Mouse (Mus musculus) lung, embryonic 16.5 days (tissue): ENCODE results near the gene Rpl36al. TPM values are rescaled to one million over a fixed set of nuclear protein-coding genes. Genes with fewer than 3 reads are reported as not detected.

ENCODE experiments used
- ATAC-seq: fragments of 200-750 bp; cut with Nextera tagmentation; 2 replicates; pipeline ENCODE4 v1.8.0; 2017; ENCODE audit warnings: low read depth, mild to moderate bottlenecking, moderate library complexity
- H3K27ac ChIP-seq: fragments of 300-500 bp; sonication (generic); 2 replicates; pipeline ENCODE4 v1.5.1; 2014; ENCODE audit warnings: mild to moderate bottlenecking, control low read depth, low read length
- H3K27me3 ChIP-seq: fragments of 300-500 bp; sonication (generic); 2 replicates; pipeline ENCODE4 v1.6.1; 2014; ENCODE audit warnings: low read depth, low read length, mixed read lengths; ENCODE audit not compliant: control insufficient read depth, insufficient read depth
- H3K36me3 ChIP-seq: fragments of 300-500 bp; sonication (generic); 2 replicates; pipeline ENCODE4 v1.6.1; 2014; ENCODE audit warnings: low read length; ENCODE audit not compliant: control insufficient read depth, insufficient read depth
- H3K4me1 ChIP-seq: fragments of 300-500 bp; sonication (generic); replicated peaks from 2 replicates; pipeline ENCODE4 v1.6.1; 2014; ENCODE audit warnings: low read length, mixed read lengths; ENCODE audit not compliant: control insufficient read depth, insufficient read depth
- H3K4me2 ChIP-seq: fragments of 300-500 bp; sonication (generic); 2 replicates; pipeline ENCODE4 v1.6.1; 2014; ENCODE audit warnings: low read depth, low read length, control low read depth
- H3K4me3 ChIP-seq: fragments of 300-500 bp; sonication (generic); 2 replicates; pipeline ENCODE4 v1.5.1; 2014; ENCODE audit warnings: mild to moderate bottlenecking, low read length, control low read depth
- H3K9ac ChIP-seq: fragments of 300-500 bp; sonication (generic); 2 replicates; pipeline ENCODE4 v1.6.1; 2014; ENCODE audit warnings: low read length, control low read depth
- H3K9me3 ChIP-seq: fragments of 300-500 bp; sonication (generic); 2 replicates; pipeline ENCODE4 v1.6.1; 2016; ENCODE audit warnings: low read length; ENCODE audit not compliant: control insufficient read depth
- WGBS: fragments of 180-500 bp; shearing (Covaris S2); extraction: QIAGEN DNeasy Blood & Tissue Kit; methylation state at CpG from one replicate; pipeline ENCODE4 v1.1.7; 2014; 5-methylcytosine and 5-hydroxymethylcytosine counted together
- polyA plus RNA-seq: library from polyadenylated mRNA; unstranded; fragments of >200 nt; fragmentation: Nextera tagmentation; extraction: Ambion mirVana; gene quantifications from 2 replicates; pipeline ENCODE4 v1.2.1, GENCODE M21; 2015

Rpl36al gene
- polyA plus RNA-seq, 1 experiment from 2014 or later, result 530 TPM

DNA sequence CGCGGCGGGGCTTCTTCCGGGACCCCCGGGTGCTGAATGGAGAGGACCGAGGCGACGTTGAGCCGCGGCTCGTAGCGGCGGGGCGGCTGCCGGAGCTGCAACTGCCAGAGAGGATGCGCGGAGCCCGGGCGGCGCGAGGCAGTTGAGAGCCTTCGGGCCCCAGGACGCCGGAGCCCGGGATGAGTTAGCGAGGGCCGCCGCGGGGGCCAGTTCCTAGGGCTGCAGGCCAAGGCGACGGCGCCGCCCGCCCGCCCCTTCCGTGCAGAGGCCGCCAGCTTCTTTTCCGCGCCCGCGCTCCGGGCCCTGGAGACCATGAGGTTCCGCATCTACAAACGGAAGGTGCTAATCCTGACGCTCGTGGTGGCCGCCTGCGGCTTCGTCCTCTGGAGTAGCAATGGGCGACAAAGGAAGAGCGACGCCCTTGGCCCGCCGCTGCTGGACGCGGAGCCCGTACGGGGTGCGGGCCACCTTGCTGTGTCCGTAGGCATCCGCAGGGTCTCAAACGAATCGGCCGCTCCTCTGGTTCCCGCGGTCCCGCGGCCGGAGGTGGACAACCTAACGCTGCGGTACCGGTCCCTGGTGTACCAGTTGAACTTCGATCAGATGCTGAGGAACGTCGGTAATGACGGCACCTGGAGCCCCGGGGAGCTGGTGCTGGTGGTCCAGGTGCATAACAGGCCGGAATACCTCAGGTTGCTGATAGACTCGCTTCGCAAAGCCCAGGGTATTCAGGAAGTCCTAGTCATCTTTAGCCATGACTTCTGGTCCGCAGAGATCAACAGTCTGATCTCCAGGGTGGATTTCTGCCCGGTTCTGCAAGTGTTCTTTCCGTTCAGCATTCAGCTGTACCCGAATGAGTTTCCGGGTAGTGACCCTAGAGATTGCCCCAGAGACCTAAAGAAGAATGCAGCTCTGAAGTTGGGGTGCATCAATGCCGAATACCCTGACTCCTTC, 736 bp upstream of the Rpl36al start:
- H3K9me3 ChIP-seq, result no peaks in the 10 kb centered on the region
- peak; percentile 65 for ATAC-seq

GRCm38 (mm10) chr12:69181800-69182199, 2.1 kb downstream of the Rpl36al start:
- peaks cover 7% of the 10 kb centered on the region for H3K36me3 ChIP-seq
- no peak for ATAC-seq
- no peak overlapping the region for H3K9ac ChIP-seq
- WGBS, result 84% methylated on average over 4 of the region's 4 CpGs
- no peak overlapping the region for H3K4me2 ChIP-seq
- H3K27me3 ChIP-seq, result no peaks in the 10 kb centered on the region
- peaks cover 17% of the 10 kb centered on the region for H3K4me1 ChIP-seq
- no peaks in the 10 kb centered on the region for H3K9me3 ChIP-seq
- H3K4me3 ChIP-seq, result no peak overlapping the region
- H3K27ac ChIP-seq, result no peak overlapping the region

More for the DNA sequence above, 736 bp upstream of the Rpl36al start:
- H3K27me3 ChIP-seq, result no peaks in the 10 kb centered on the region
- H3K36me3 ChIP-seq, result peaks cover 16% of the 10 kb centered on the region
- WGBS, result 1% methylated on average over 74 of the region's 86 CpGs
- peaks cover 23% of the 10 kb centered on the region for H3K4me1 ChIP-seq
- H3K9ac ChIP-seq, result peak overlapping the region; percentile 93
- peak overlapping the region; percentile 90 for H3K4me3 ChIP-seq
- H3K4me2 ChIP-seq, result peak overlapping the region; percentile 98
- H3K27ac ChIP-seq, result peak overlapping the region; percentile 91

- no peak overlapping the region for H3K27ac ChIP-seq
These were observed 4.5 kb downstream of the Rpl36al start for GRCm38 (mm10) chr12:69179371-69179770.

GRCm38 (mm10) chr12:69177526-69177925, 6.4 kb downstream of the Rpl36al start:
- peaks cover 24% of the 10 kb centered on the region for H3K36me3 ChIP-seq
- ATAC-seq, result no peak
- H3K4me1 ChIP-seq, result no peaks in the 10 kb centered on the region
- H3K9ac ChIP-seq, result no peak overlapping the region
- no peak overlapping the region for H3K4me2 ChIP-seq
- no peak overlapping the region for H3K4me3 ChIP-seq
- H3K9me3 ChIP-seq, result no peaks in the 10 kb centered on the region
- H3K27me3 ChIP-seq, result no peaks in the 10 kb centered on the region
- H3K27ac ChIP-seq, result no peak overlapping the region
- 79% methylated on average over 3 of the region's 3 CpGs for WGBS

More at GRCm38 (mm10) chr12:69179371-69179770, 4.5 kb downstream of the Rpl36al start:
- peaks cover 5% of the 10 kb centered on the region; the same call in 1 of the 2 replicates for H3K4me1 ChIP-seq
- no peak for ATAC-seq
- H3K36me3 ChIP-seq, result peaks cover 19% of the 10 kb centered on the region
- no peak overlapping the region for H3K4me3 ChIP-seq
- H3K9me3 ChIP-seq, result no peaks in the 10 kb centered on the region
- H3K9ac ChIP-seq, result no peak overlapping the region
- no peak overlapping the region for H3K4me2 ChIP-seq
- H3K27me3 ChIP-seq, result no peaks in the 10 kb centered on the region
- WGBS, result 68% methylated on average over 12 of the region's 12 CpGs

- no peak for ATAC-seq
- Histone ChIP-seq H3K4me1 (no peaks in the 10 kb centered on the region), H3K4me2 (no peak overlapping the region), H3K4me3 (no peak overlapping the region), H3K36me3 (peaks cover 18% of the 10 kb centered on the region), H3K27ac (no peak overlapping the region), H3K27me3 (no peaks in the 10 kb centered on the region), H3K9me3 (no peaks in the 10 kb centered on the region), H3K9ac (no peak overlapping the region)
- 84% methylated on average over 3 of the region's 3 CpGs for WGBS
These were observed 7.9 kb downstream of the Rpl36al start for GRCm38 (mm10) chr12:69175975-69176374.

- H3K4me2 ChIP-seq, result no peak overlapping the region
- no peak overlapping the region for H3K4me3 ChIP-seq
- peaks cover 15% of the 10 kb centered on the region; the same call in 1 of the 2 replicates for H3K36me3 ChIP-seq
- no peak overlapping the region for H3K27ac ChIP-seq
- H3K27me3 ChIP-seq, result no peaks in the 10 kb centered on the region
- 94% methylated on average over 2 of the region's 2 CpGs for WGBS
- ATAC-seq, result no peak
- H3K4me1 ChIP-seq, result peaks cover 10% of the 10 kb centered on the region
- no peaks in the 10 kb centered on the region for H3K9me3 ChIP-seq
- no peak overlapping the region for H3K9ac ChIP-seq
These were observed 12.6 kb downstream of the Rpl36al start for GRCm38 (mm10) chr12:69171307-69171706.

DNA sequence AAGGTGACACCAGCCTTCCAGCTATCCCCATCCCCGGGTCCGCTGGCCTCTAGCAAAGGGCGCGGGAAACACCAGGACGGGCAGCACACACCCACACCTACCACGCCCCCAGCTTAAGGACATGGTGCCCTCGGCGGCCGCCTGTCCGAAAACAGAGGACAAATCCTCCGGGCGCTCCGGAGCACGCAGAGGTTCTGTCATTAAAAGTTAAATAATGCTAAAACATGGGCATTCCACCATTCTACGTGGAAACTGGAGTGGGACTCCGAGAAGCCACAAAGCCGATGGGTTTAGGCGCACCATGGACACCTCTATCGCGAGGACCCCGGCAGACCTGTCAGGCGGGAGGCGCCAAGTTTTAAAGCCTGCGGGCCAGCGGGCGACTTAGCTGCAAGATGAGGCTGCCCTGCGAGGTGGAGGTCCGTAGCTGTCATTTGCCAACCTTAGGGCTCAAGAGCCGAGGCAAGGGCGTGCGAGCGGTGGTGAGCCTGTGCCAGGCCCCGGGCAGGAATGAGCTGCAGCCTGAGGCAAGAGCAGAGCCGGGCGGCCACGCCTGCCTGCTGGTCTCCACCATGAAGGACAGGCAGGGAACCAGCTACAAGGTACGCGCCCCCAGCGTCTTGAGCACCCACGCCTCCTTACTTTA, 15.3 kb downstream of the Rpl36al start, which contains the start of gene Lrr1:
Gene Lrr1 (plus strand): TSS at position 354 of the 646 bp plus-strand sequence.
- Histone ChIP-seq H3K9me3 (no peaks in the 10 kb centered on the region), H3K9ac (peak within 1 kb of the TSS; percentile 83), H3K36me3 (0 out of 2 replicates have a peak, but pooled peaks cover 3% of the 10 kb centered on the region), H3K4me1 (peaks cover 10% of the 10 kb centered on the region), H3K4me2 (peak within 1 kb of the TSS; percentile 91), H3K4me3 (peak within 1 kb of the TSS; percentile 93), H3K27ac (peak within 1 kb of the TSS; percentile 82), H3K27me3 (no peaks in the 10 kb centered on the region)
- WGBS, result 0% methylated on average over 40 of the region's 40 CpGs
- ATAC-seq, result peak; percentile 94

- peaks cover 10% of the 10 kb centered on the region for H3K4me1 ChIP-seq
- peak overlapping the region; percentile 91 for H3K4me2 ChIP-seq
- peak overlapping the region; percentile 93 for H3K4me3 ChIP-seq
- ATAC-seq, result peak; percentile 42
- H3K27me3 ChIP-seq, result no peaks in the 10 kb centered on the region
- 7% methylated on average over 18 of the region's 18 CpGs for WGBS
- peak overlapping the region; percentile 83 for H3K9ac ChIP-seq
- H3K9me3 ChIP-seq, result no peaks in the 10 kb centered on the region
- no peaks in the 10 kb centered on the region for H3K36me3 ChIP-seq
- peak overlapping the region; percentile 82 for H3K27ac ChIP-seq
These were observed 16.0 kb downstream of the Rpl36al start for GRCm38 (mm10) chr12:69167656-69168460.
